Mouse (Mus musculus): ENCODE measurements around the gene Hoxb7.

DNA sequence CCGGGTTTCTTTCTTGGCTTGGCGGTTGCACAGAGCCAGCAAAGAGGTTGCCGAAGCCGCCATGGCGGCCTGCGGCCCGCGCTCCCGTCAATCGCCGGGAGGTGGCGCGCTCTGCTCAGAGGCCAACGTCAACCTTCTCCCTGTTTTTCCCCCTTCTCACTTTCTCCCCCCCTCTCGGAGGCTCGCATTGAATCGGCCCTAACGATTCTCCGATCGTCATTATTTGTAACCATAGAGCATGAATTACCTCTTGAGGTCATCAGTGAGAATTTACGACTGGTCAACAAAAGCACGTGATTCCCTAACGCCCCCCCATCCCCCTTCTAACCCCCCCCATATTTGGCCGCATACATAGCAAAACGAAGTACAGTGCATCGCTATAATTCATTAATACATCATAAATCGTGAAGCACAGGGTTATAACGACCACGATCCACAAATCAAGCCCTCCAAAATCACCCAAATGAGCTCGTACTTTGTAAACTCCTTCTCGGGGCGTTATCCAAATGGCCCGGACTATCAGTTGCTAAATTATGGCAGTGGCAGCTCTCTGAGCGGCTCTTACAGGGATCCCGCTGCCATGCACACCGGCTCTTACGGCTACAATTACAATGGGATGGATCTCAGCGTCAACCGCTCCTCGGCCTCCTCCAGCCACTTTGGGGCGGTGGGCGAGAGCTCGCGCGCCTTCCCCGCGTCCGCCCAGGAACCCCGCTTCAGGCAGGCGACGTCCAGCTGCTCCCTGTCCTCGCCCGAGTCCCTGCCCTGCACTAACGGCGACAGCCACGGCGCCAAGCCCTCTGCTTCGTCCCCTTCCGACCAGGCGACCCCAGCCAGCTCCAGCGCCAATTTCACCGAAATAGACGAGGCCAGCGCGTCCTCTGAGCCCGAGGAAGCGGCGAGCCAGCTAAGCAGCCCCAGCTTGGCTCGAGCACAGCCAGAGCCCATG, 17.0 kb downstream of the Hoxb7 start, which contains the start of gene Hoxb5:
- TF ChIP-seq CTCF (IDR thresholded peaks at IDR 0.05; ENCODE audit: low read depth): peak; percentile 79
- no peak for TF ChIP-seq EP300 (IDR thresholded peaks at IDR 0.05; ENCODE audit: low read depth)

Data from liver, embryonic 14.5 days (tissue).